Mouse (Mus musculus): ENCODE results near the gene C9. TPM values are rescaled to one million over a fixed set of nuclear protein-coding genes. Genes with fewer than 3 reads are reported as not detected.

C9 gene
- total and polyA plus RNA-seq, 3 experiments: not detected

DNA sequence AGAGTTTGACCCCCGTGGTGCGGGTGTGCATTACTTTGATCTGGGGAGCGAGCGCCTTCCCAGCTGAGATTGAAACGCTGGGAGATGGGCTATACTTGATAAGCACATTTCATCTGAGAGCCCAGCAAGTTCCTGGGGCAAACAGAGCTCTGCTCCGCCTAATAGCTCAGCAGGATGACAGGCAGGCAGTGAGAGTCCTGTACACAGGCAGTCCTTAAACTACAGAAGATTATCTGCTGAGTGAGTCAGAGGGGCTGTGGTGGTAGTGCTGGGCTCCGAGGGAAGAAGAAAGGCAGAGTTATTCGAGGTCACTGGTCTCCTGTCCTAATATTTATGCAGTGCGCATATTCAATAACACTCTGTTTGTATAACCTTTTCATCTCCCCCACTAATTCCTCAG lies 3.8 kb downstream of the C9 start:
- no peak for TF ChIP-seq CTCF (IDR thresholded peaks at IDR 0.05)
- no peak for TF ChIP-seq POLR2A (IDR thresholded peaks at IDR 0.05; ENCODE audit: insufficient read depth, low read depth, low read length)
- no peak for TF ChIP-seq EP300 (IDR thresholded peaks at IDR 0.05; ENCODE audit: insufficient read depth, low read depth, low read length)
- Histone ChIP-seq H3K4me3 (no peak overlapping the region), H3K9ac (ENCODE audit: low read depth, low read length) (no peak overlapping the region), H3K27ac (no peak overlapping the region), H3K4me1 (ENCODE audit: control insufficient read depth, insufficient read depth, low read length) (no peaks in the 10 kb centered on the region), H3K79me2 (replicated peaks; ENCODE audit: control insufficient read depth, insufficient read depth, low read length) (no peaks in the 10 kb centered on the region), H3K27me3 (ENCODE audit: control insufficient read depth, insufficient read depth, low read length) (0 out of 2 replicates have a peak, but pooled peaks cover 1% of the 10 kb centered on the region), H3K36me3 (ENCODE audit: control insufficient read depth, insufficient read depth, low read length) (no peaks in the 10 kb centered on the region)
- whole genome bisulfite sequencing: 35% methylated on average over 9 of the region's 9 CpGs
- intact Hi-C loops (cut with DNase I): no loop called here
- no peak for DNase-seq

DNA sequence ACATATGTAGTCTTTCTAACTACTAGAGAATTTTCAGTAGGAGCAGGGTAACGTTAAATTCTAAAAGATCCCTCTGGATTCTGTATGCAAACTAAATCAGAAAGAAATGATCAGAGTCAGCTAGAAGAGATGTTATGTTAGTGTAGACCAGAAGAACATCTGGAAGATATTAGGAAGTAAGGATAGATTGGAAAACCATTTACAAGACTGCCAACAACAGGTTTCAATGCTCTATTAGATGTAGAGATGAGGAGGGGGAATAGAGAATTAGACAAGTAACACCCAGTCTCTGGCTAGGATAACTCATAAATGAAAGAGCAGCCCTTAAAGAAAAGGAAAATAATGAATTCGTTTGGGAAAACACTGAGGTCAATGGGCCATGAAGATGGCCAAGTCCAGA lies 9.3 kb downstream of the C9 start:
- H3K27ac ChIP-seq: no peak overlapping the region
- DNase-seq: no peak
- no peaks in the 10 kb centered on the region for H3K79me2 ChIP-seq (replicated peaks; ENCODE audit: control insufficient read depth, insufficient read depth, low read length)
- H3K9ac ChIP-seq (ENCODE audit: low read depth, low read length): no peak overlapping the region
- no peaks in the 10 kb centered on the region for H3K27me3 ChIP-seq (ENCODE audit: control insufficient read depth, insufficient read depth, low read length)
- WGBS: 75% methylated on average over 2 of the region's 2 CpGs
- no peaks in the 10 kb centered on the region for H3K4me1 ChIP-seq (ENCODE audit: control insufficient read depth, insufficient read depth, low read length)
- intact Hi-C loops (cut with DNase I): no loop called here
- TF ChIP-seq CTCF (IDR thresholded peaks at IDR 0.05) (no peak), POLR2A (IDR thresholded peaks at IDR 0.05; ENCODE audit: insufficient read depth, low read depth, low read length) (no peak), EP300 (IDR thresholded peaks at IDR 0.05; ENCODE audit: insufficient read depth, low read depth, low read length) (no peak)
- no peaks in the 10 kb centered on the region for H3K36me3 ChIP-seq (ENCODE audit: control insufficient read depth, insufficient read depth, low read length)
- H3K4me3 ChIP-seq: no peak overlapping the region

DNA sequence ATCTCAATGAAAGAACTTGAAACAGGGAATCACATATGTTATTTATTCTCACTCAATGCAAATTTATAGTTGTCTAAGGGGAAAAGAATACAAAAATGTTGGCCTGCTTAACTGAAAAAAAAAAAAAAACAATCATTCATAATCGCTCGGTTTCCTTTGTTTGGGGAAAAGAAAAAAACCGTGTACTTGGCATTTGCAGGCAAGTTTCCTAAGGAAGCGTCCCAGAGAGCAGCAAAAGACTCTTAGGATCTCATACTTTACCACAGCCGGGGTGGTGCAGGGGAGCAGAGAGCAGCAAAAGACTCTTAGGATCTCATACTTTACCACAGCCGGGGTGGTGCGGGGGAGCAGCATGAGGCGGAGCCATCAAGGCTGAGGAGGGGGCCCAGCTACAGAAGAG lies 16.3 kb downstream of the C9 start:
- Histone ChIP-seq H3K27ac (no peak overlapping the region), H3K36me3 (ENCODE audit: control insufficient read depth, insufficient read depth, low read length) (no peaks in the 10 kb centered on the region), H3K79me2 (replicated peaks; ENCODE audit: control insufficient read depth, insufficient read depth, low read length) (no peaks in the 10 kb centered on the region), H3K4me3 (no peak overlapping the region), H3K9ac (ENCODE audit: low read depth, low read length) (no peak overlapping the region), H3K4me1 (ENCODE audit: control insufficient read depth, insufficient read depth, low read length) (no peaks in the 10 kb centered on the region), H3K27me3 (ENCODE audit: control insufficient read depth, insufficient read depth, low read length) (no peaks in the 10 kb centered on the region)
- WGBS: 51% methylated on average over 8 of the region's 8 CpGs
- TF ChIP-seq CTCF (IDR thresholded peaks at IDR 0.05): no peak
- no peak for TF ChIP-seq EP300 (IDR thresholded peaks at IDR 0.05; ENCODE audit: insufficient read depth, low read depth, low read length)
- TF ChIP-seq POLR2A (IDR thresholded peaks at IDR 0.05; ENCODE audit: insufficient read depth, low read depth, low read length): no peak
- intact Hi-C loops (cut with DNase I): no loop called here
- no peak for DNase-seq

DNA sequence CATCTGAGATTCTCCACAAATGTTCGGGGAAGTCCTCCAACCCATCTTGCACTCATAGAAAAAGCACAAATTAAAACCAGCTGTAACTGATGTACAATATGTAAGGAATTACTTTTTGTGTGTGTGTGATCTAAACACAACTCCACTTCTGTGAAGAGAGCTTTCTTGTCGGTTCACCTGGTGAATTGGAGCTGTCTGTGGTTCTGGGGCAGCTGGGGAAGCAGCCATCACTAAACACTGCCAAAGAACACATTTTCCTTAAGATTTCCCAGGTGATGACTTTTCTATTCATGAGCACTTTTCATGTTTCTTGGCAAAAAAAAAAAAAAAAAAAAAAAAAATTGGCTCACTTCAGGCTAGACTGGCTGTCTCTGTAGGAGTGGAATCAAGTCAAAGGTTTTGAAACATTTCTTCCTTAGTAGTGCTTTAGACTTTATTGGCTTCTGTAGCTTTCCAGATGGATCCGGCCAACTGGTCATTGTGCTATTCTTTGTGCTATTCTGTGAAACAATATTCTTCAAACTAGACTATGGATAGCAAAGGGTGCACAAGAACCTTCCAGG lies 18.3 kb downstream of the C9 start:
- Histone ChIP-seq H3K36me3 (ENCODE audit: control insufficient read depth, insufficient read depth, low read length) (no peaks in the 10 kb centered on the region), H3K4me1 (ENCODE audit: control insufficient read depth, insufficient read depth, low read length) (no peaks in the 10 kb centered on the region), H3K27ac (no peak overlapping the region), H3K9ac (ENCODE audit: low read depth, low read length) (no peak overlapping the region), H3K79me2 (replicated peaks; ENCODE audit: control insufficient read depth, insufficient read depth, low read length) (no peaks in the 10 kb centered on the region), H3K4me3 (no peak overlapping the region), H3K27me3 (ENCODE audit: control insufficient read depth, insufficient read depth, low read length) (no peaks in the 10 kb centered on the region)
- no peak for DNase-seq
- 74% methylated on average over 3 of the region's 3 CpGs for WGBS
- TF ChIP-seq POLR2A (IDR thresholded peaks at IDR 0.05; ENCODE audit: insufficient read depth, low read depth, low read length): no peak
- TF ChIP-seq CTCF (IDR thresholded peaks at IDR 0.05): no peak
- no peak for TF ChIP-seq EP300 (IDR thresholded peaks at IDR 0.05; ENCODE audit: insufficient read depth, low read depth, low read length)
- intact Hi-C loops (cut with DNase I): no loop called here

DNA sequence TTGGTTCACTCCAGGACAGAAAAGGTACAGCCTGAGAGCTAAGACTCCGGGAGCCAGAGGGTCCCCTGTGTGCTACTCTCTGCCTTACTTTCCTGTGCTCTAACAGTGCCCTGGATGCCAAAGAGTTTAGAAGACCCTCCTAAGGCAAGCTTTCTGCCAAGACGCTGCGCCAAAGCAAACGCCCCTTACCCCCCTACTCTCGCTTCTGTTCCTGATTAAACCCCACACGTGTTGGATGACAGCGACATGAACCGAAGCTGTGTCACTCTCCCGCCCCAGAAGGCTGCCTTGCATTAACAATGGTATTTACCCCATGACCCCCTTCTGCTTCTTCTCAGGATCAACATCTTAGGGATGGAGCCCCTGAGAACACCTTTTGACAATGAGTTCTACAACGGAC lies 21.9 kb downstream of the C9 start:
- Histone ChIP-seq H3K79me2 (replicated peaks; ENCODE audit: control insufficient read depth, insufficient read depth, low read length) (no peaks in the 10 kb centered on the region), H3K27me3 (ENCODE audit: control insufficient read depth, insufficient read depth, low read length) (no peaks in the 10 kb centered on the region), H3K4me1 (ENCODE audit: control insufficient read depth, insufficient read depth, low read length) (no peaks in the 10 kb centered on the region), H3K9ac (ENCODE audit: low read depth, low read length) (no peak overlapping the region), H3K4me3 (no peak overlapping the region), H3K27ac (no peak overlapping the region), H3K36me3 (ENCODE audit: control insufficient read depth, insufficient read depth, low read length) (no peaks in the 10 kb centered on the region)
- TF ChIP-seq EP300 (IDR thresholded peaks at IDR 0.05; ENCODE audit: insufficient read depth, low read depth, low read length) (no peak), POLR2A (IDR thresholded peaks at IDR 0.05; ENCODE audit: insufficient read depth, low read depth, low read length) (no peak), CTCF (IDR thresholded peaks at IDR 0.05) (no peak)
- intact Hi-C loops (cut with DNase I): no loop called here
- WGBS: 71% methylated on average over 10 of the region's 10 CpGs
- no peak for DNase-seq

DNA sequence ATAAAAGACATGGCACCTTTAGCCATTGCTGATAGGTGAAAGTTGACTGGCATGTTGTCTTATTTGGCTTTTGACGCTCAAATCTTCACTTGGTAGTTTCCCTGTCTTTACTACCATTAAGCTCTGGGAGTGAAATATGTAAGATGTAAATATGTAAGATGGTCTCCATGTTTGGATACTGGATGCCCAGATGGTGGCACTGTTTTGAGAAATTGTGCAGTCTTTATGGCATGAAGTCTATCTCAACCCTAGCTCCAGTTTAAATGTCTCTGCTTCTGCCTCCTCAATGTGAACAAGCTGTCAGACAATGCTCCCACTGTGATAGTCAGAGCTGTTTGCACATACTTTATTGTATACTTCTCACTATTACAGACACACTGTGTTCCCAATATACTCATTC lies 23.7 kb downstream of the C9 start:
- 89% methylated on average over 1 of the region's 1 CpGs for WGBS
- Histone ChIP-seq H3K9ac (ENCODE audit: low read depth, low read length) (no peak overlapping the region), H3K27me3 (ENCODE audit: control insufficient read depth, insufficient read depth, low read length) (no peaks in the 10 kb centered on the region), H3K27ac (no peak overlapping the region), H3K4me1 (ENCODE audit: control insufficient read depth, insufficient read depth, low read length) (no peaks in the 10 kb centered on the region), H3K79me2 (replicated peaks; ENCODE audit: control insufficient read depth, insufficient read depth, low read length) (no peaks in the 10 kb centered on the region), H3K36me3 (ENCODE audit: control insufficient read depth, insufficient read depth, low read length) (no peaks in the 10 kb centered on the region), H3K4me3 (no peak overlapping the region)
- no peak for DNase-seq
- intact Hi-C loops (cut with DNase I): no loop called here
- TF ChIP-seq POLR2A (IDR thresholded peaks at IDR 0.05; ENCODE audit: insufficient read depth, low read depth, low read length) (no peak), CTCF (IDR thresholded peaks at IDR 0.05) (no peak)
